Comparison of ENCODE assay signal across 8 mouse cellular contexts in the genomic region with DNA sequence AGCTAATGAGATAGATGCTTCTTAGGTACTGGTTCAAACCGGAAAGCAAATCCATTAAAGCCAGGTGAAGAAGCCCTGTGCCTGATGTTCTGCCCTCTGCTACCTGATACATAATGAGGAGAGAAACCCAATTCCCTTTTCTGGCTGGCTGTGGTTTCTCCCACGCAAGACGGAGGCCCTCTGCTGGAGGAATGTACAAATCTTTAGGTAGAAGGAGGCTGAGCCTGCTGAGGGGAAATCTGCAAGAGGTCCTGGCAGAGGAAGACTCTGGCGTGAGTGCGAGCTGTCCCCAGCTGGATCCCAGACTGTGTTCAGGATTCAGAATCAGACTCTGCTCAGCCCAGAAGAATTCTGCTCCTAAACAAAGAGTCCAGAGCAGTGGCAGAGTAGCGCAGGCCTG.
DNase-seq lines count a peak whose midpoint lies in the region; ATAC-seq and TF ChIP-seq lines count a peak whose summit lies in the region.

No protein-coding gene starts in this region.

- no peak overlapping the region for H3K4me3 ChIP-seq in MEL (ENCODE audit: control insufficient read depth in 1 of 2, insufficient read depth in 1 of 2, low read depth in 2 of 2, low read length in 2 of 2)

- peaks cover 0 to 7% of the 10 kb centered on the region in 2 experiments; a peak in 1 of 4 replicates for H3K4me1 ChIP-seq in MEL (ENCODE audit: control insufficient read depth in 1 of 2, insufficient read depth in 2 of 2, low read length in 2 of 2)

- no peak for TF ChIP-seq EP300 in MEL (IDR thresholded peaks at IDR 0.05; ENCODE audit: low read depth in 1 of 2, low read length in 2 of 2)

- TF ChIP-seq CTCF in MEL (IDR thresholded peaks at IDR 0.05 in 2 of 3, conservative IDR thresholded peaks at IDR 0.05 in 1 of 3; ENCODE audit: control insufficient read depth in 1 of 3, insufficient read depth in 1 of 3, low read depth in 2 of 3, low read length in 3 of 3, poor library complexity in 1 of 3, severe bottlenecking in 1 of 3) = peak; percentile 20 to 70 (median 52); a peak in 5 of 6 replicates

- H3K27me3 ChIP-seq in MEL (ENCODE audit: control insufficient read depth in 1 of 2, insufficient read depth in 2 of 2, low read length in 2 of 2) = no peaks in the 10 kb centered on the region

- no peak overlapping the region for H3K9ac ChIP-seq in MEL (ENCODE audit: control insufficient read depth, low read depth, low read length, poor library complexity, severe bottlenecking)

- TF ChIP-seq POLR2A in MEL (IDR thresholded peaks at IDR 0.05; ENCODE audit: control insufficient read depth in 1 of 2, insufficient read depth in 1 of 2, low read depth in 1 of 2, low read length in 2 of 2, poor library complexity in 1 of 2) = no peak

- peak; percentile 70 for DNase-seq in layer of hippocampus, adult 9-11 months
- DNase-seq in layer of hippocampus, postnatal 36 days = no peak
- DNase-seq in MEL (ENCODE audit: low read depth, low spot score) = peak; percentile 61
- peak; percentile 81 for DNase-seq in cerebellum, adult 9-11 months
- peak; percentile 49 for DNase-seq in gastrocnemius, postnatal 14 days
- DNase-seq in left cerebral cortex, postnatal 4 days = peak; percentile 60
- no peak for DNase-seq in frontal cortex, postnatal 25 days (ENCODE audit: low spot score in 2 of 2)

- no peaks in the 10 kb centered on the region for H3K9me3 ChIP-seq in MEL (replicated peaks; ENCODE audit: insufficient read depth, low read length)

- no peak overlapping the region for H3K27ac ChIP-seq in MEL (ENCODE audit: control insufficient read depth, low read depth, low read length)

- H3K79me2 ChIP-seq in MEL (ENCODE audit: control insufficient read depth, insufficient read depth, low read length, poor library complexity) = no peaks in the 10 kb centered on the region

- peak; percentile 72 for TF ChIP-seq RAD21 in MEL (IDR thresholded peaks at IDR 0.05; ENCODE audit: low read depth, low read length)

- H3K36me3 ChIP-seq in MEL (ENCODE audit: control insufficient read depth in 1 of 2, insufficient read depth in 2 of 2, low read length in 2 of 2) = peaks cover 0 to 4% of the 10 kb centered on the region in 2 experiments; a peak in 1 of 4 replicates

- intact Hi-C loops in gastrocnemius, postnatal 14 days (cut with DNase I; ENCODE audit: low total_unique reads) = no loop called here
- intact Hi-C loops in left cerebral cortex, postnatal 4 days (cut with DNase I) = loop anchor here (10.0 kb wide), 1 partner anchor 153 kb away; no protein-coding TSS in a partner anchor

- ATAC-seq in neutrophil, adult 5-6 weeks (ENCODE audit: extremely low read depth, insufficient number of reproducible peaks, low FRiP score, poor library complexity, severe bottlenecking) = 0 out of 2 replicates have a peak, but pooled peaks have one; percentile 28

TF ChIP-seq in MEL, 35 proteins besides CTCF, POLR2A, EP300 and RAD21:
- TF ChIP-seq ZC3H11A (IDR thresholded peaks at IDR 0.05; ENCODE audit: low read depth, low read length) = peak; percentile 53
- peak; percentile 80 for TF ChIP-seq SMC3 (IDR thresholded peaks at IDR 0.05; ENCODE audit: low read depth, low read length)
- no peak for TF ChIP-seq TAL1 (IDR thresholded peaks at IDR 0.05; ENCODE audit: low read length)
- no peak for TF ChIP-seq HCFC1 (IDR thresholded peaks at IDR 0.05; ENCODE audit: low read depth, low read length)

Comparison
In these comparisons a context has a peak if more than half of its experiments do, and no peak if none do; other contexts are left out.
1. DNase-seq: peak in layer of hippocampus, adult 9-11 months (single experiment), MEL (single experiment), cerebellum, adult 9-11 months (single experiment), gastrocnemius, postnatal 14 days (single experiment) and left cerebral cortex, postnatal 4 days (single experiment); none in layer of hippocampus, postnatal 36 days (0 of 2) and frontal cortex, postnatal 25 days (0 of 2).